Mouse (Mus musculus) liver, embryonic 13.5 days (tissue): Measurements from ENCODE around the gene Fgfr1op. TPM values are rescaled to one million over a fixed set of nuclear protein-coding genes. Genes with fewer than 3 reads are reported as not detected.

ENCODE experiments used
- ATAC-seq: fragments of 200-750 bp; cut with Nextera tagmentation; 2 replicates; pipeline ENCODE4 v1.8.0; 2017; ENCODE audit warnings: low read depth, mild to moderate bottlenecking, moderate number of reproducible peaks, moderate library complexity
- DNase-seq: peaks from one replicate; pipeline ENCODE4 v3.0.0; 2022
- H3K27ac ChIP-seq: fragments of 300-500 bp; sonication (generic); 2 replicates; pipeline ENCODE4 v1.5.1; 2015; ENCODE audit warnings: moderate library complexity, mild to moderate bottlenecking, inconsistent platforms
- H3K27me3 ChIP-seq: fragments of 300-500 bp; sonication (generic); 2 replicates; pipeline ENCODE4 v1.6.1; 2015; ENCODE audit warnings: mild to moderate bottlenecking, inconsistent platforms
- H3K36me3 ChIP-seq: fragments of 300-500 bp; sonication (generic); 2 replicates; pipeline ENCODE4 v1.6.1; 2015; ENCODE audit warnings: mild to moderate bottlenecking, inconsistent platforms
- H3K4me1 ChIP-seq: fragments of 300-500 bp; sonication (generic); replicated peaks from 2 replicates; pipeline ENCODE4 v1.6.1; 2015; ENCODE audit warnings: inconsistent platforms
- H3K4me2 ChIP-seq: fragments of 300-500 bp; sonication (generic); 2 replicates; pipeline ENCODE4 v1.6.1; 2015; ENCODE audit warnings: inconsistent platforms, mild to moderate bottlenecking, moderate library complexity
- H3K4me3 ChIP-seq: fragments of 300-500 bp; sonication (generic); replicated peaks from 2 replicates; pipeline ENCODE4 v1.5.1; 2015; ENCODE audit warnings: mild to moderate bottlenecking, inconsistent platforms
- H3K9ac ChIP-seq: fragments of 300-500 bp; sonication (generic); 2 replicates; pipeline ENCODE4 v1.6.1; 2015; ENCODE audit warnings: mild to moderate bottlenecking, inconsistent platforms
- H3K9me3 ChIP-seq: fragments of 300-500 bp; sonication (generic); replicated peaks from 2 replicates; pipeline ENCODE4 v1.6.1; 2016; ENCODE audit warnings: inconsistent platforms
- WGBS: fragments of 180-500 bp; shearing (Covaris S2); methylation state at CpG from one replicate; pipeline ENCODE4 v1.1.7; 2015; ENCODE audit not compliant: insufficient replicate concordance; 5-methylcytosine and 5-hydroxymethylcytosine counted together
- polyA plus RNA-seq: library from polyadenylated mRNA; unstranded; fragments of >200 nt; fragmentation: Nextera tagmentation; extraction: Ambion mirVana; gene quantifications from 2 replicates; pipeline ENCODE4 v1.2.1, GENCODE M21; 2015

The Fgfr1op gene
- polyA plus RNA-seq, 1 experiment from 2014 or later = 13.4 TPM

- H3K36me3 ChIP-seq = no peaks in the 10 kb centered on the region
- no peaks in the 10 kb centered on the region for H3K4me1 ChIP-seq
- no peak overlapping the region for H3K4me3 ChIP-seq
- WGBS = 68% methylated on average over 2 of the region's 2 CpGs
- no peaks in the 10 kb centered on the region for H3K9me3 ChIP-seq
- H3K27ac ChIP-seq = no peak overlapping the region
- DNase-seq (no peak), ATAC-seq (no peak)
- H3K4me2 ChIP-seq = no peak overlapping the region
- no peak overlapping the region for H3K9ac ChIP-seq
- H3K27me3 ChIP-seq = no peaks in the 10 kb centered on the region
These were observed 44.4 kb downstream of the Fgfr1op start for GRCm38 (mm10) chr17:8209696-8210095.

- 44% methylated on average over 3 of the region's 3 CpGs for WGBS
These were observed 44.9 kb downstream of the Fgfr1op start for GRCm38 (mm10) chr17:8210170-8210569.

GRCm38 (mm10) chr17:8210675-8211074 is 45.4 kb downstream of the Fgfr1op start:
- Histone ChIP-seq H3K36me3 (no peaks in the 10 kb centered on the region), H3K4me2 (no peak overlapping the region), H3K27me3 (no peaks in the 10 kb centered on the region), H3K27ac (no peak overlapping the region), H3K4me1 (no peaks in the 10 kb centered on the region), H3K9ac (no peak overlapping the region), H3K9me3 (no peaks in the 10 kb centered on the region), H3K4me3 (no peak overlapping the region)
- ATAC-seq (no peak), DNase-seq (no peak)
- WGBS = 54% methylated on average over 10 of the region's 10 CpGs

More at GRCm38 (mm10) chr17:8210170-8210569, 44.9 kb downstream of the Fgfr1op start:
- DNase-seq = no peak
- no peaks in the 10 kb centered on the region for H3K36me3 ChIP-seq
- no peak for ATAC-seq
- no peak overlapping the region for H3K4me3 ChIP-seq
- H3K4me1 ChIP-seq = no peaks in the 10 kb centered on the region
- no peak overlapping the region for H3K9ac ChIP-seq
- H3K27ac ChIP-seq = no peak overlapping the region
- H3K4me2 ChIP-seq = no peak overlapping the region
- no peaks in the 10 kb centered on the region for H3K9me3 ChIP-seq
- no peaks in the 10 kb centered on the region for H3K27me3 ChIP-seq

DNA sequence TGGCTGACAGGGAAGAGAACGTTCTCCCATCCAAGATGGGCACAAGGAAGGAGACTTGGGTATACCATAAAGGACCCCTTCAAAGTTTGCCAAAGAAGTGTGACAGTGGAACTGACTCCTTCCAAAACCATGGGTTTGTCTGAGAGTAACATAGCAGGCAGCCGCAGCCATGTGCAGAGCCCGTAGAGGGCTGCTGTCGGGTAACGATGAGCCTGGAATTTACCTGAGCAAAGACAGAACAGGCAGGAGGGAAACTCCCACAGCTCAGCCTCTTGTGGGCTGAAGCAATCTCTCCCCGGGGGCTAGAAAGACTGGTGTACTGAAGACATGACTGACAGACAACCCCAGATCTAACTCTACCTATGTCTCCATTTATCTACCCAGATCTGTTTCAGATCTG is 46.1 kb downstream of the Fgfr1op start:
- Histone ChIP-seq H3K9ac (no peak overlapping the region), H3K27ac (no peak overlapping the region), H3K4me2 (no peak overlapping the region), H3K9me3 (no peaks in the 10 kb centered on the region), H3K4me3 (no peak overlapping the region), H3K27me3 (no peaks in the 10 kb centered on the region), H3K4me1 (no peaks in the 10 kb centered on the region), H3K36me3 (no peaks in the 10 kb centered on the region)
- ATAC-seq = no peak
- 55% methylated on average over 6 of the region's 6 CpGs for WGBS
- no peak for DNase-seq

DNA sequence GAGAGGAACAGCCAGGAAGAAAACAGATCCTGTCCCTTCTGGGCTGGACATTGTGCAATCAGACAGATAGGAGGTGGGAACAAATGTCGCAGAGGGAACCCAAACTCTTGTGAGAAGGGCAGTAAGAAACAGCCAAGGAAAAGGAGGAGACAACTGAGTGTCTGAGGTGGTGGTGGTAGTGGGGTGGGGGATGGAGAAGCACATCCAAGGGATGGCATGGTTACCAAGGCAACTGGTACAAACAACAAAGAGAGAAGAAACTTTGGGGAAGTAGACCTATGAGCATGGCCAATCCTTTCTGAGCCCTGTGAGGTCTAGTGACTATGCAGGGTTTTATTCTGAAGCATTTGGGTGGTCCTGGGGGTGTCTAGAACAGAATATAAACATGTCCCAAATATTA is 49.1 kb downstream of the Fgfr1op start:
- Histone ChIP-seq H3K9me3 (no peaks in the 10 kb centered on the region), H3K36me3 (no peaks in the 10 kb centered on the region), H3K27ac (no peak overlapping the region), H3K4me3 (no peak overlapping the region), H3K9ac (no peak overlapping the region), H3K4me2 (no peak overlapping the region), H3K27me3 (no peaks in the 10 kb centered on the region), H3K4me1 (no peaks in the 10 kb centered on the region)
- ATAC-seq (no peak), DNase-seq (no peak)
- 46% methylated on average over 1 of the region's 1 CpGs for WGBS

- Histone ChIP-seq H3K4me1 (no peaks in the 10 kb centered on the region), H3K27me3 (no peaks in the 10 kb centered on the region), H3K9me3 (no peaks in the 10 kb centered on the region), H3K36me3 (no peaks in the 10 kb centered on the region), H3K9ac (no peak overlapping the region), H3K4me2 (no peak overlapping the region), H3K4me3 (no peak overlapping the region), H3K27ac (no peak overlapping the region)
- WGBS = 71% methylated on average over 12 of the region's 12 CpGs
- ATAC-seq = no peak
- no peak for DNase-seq
These were observed 49.9 kb downstream of the Fgfr1op start for GRCm38 (mm10) chr17:8215016-8215745.

DNA sequence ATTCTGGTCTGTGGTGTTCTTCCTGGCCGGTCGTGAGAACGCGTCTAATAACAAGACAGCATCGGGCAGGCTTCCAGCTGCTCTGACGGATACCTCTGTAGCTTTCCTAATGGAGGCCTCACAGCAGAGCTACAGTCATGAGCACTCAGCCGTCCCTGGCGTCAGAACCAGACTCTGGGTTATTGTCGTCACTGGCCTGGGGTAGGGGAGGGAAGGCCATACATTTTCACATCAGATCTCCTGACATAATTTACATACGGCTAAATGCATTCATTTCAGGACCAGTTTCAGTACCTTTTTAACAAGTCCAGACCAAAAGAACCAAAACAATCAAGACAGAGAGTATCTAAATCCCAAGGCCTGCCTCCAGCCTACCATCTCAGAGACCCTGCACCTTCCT is 57.9 kb downstream of the Fgfr1op start:
- no peak for DNase-seq
- no peak overlapping the region for H3K4me3 ChIP-seq
- H3K27ac ChIP-seq = no peak overlapping the region
- H3K4me1 ChIP-seq = no peaks in the 10 kb centered on the region
- H3K4me2 ChIP-seq = no peak overlapping the region
- no peak overlapping the region for H3K9ac ChIP-seq
- no peaks in the 10 kb centered on the region for H3K27me3 ChIP-seq
- WGBS = 84% methylated on average over 10 of the region's 10 CpGs
- no peak for ATAC-seq
- no peaks in the 10 kb centered on the region for H3K9me3 ChIP-seq
- no peaks in the 10 kb centered on the region for H3K36me3 ChIP-seq

- Histone ChIP-seq H3K27me3 (no peaks in the 10 kb centered on the region), H3K36me3 (no peaks in the 10 kb centered on the region), H3K4me2 (no peak overlapping the region), H3K4me3 (no peak overlapping the region), H3K9ac (no peak overlapping the region), H3K4me1 (no peaks in the 10 kb centered on the region), H3K9me3 (no peaks in the 10 kb centered on the region), H3K27ac (no peak overlapping the region)
- WGBS = 46% methylated on average over 1 of the region's 1 CpGs
- ATAC-seq = no peak
- no peak for DNase-seq
These were observed 58.8 kb downstream of the Fgfr1op start for GRCm38 (mm10) chr17:8224072-8224471.

- Histone ChIP-seq H3K4me1 (no peaks in the 10 kb centered on the region), H3K9ac (no peak overlapping the region), H3K4me3 (no peak overlapping the region), H3K27me3 (no peaks in the 10 kb centered on the region), H3K27ac (no peak overlapping the region), H3K9me3 (no peaks in the 10 kb centered on the region), H3K4me2 (no peak overlapping the region), H3K36me3 (no peaks in the 10 kb centered on the region)
- ATAC-seq (no peak), DNase-seq (no peak)
- 72% methylated on average over 2 of the region's 2 CpGs for WGBS
These were observed 59.9 kb downstream of the Fgfr1op start for GRCm38 (mm10) chr17:8225166-8225565.

- Histone ChIP-seq H3K27me3 (no peaks in the 10 kb centered on the region), H3K4me3 (no peak overlapping the region), H3K9me3 (no peaks in the 10 kb centered on the region), H3K4me1 (no peaks in the 10 kb centered on the region), H3K4me2 (no peak overlapping the region), H3K36me3 (no peaks in the 10 kb centered on the region), H3K9ac (no peak overlapping the region), H3K27ac (no peak overlapping the region)
- DNase-seq = no peak
- no peak for ATAC-seq
- WGBS = 62% methylated on average over 4 of the region's 4 CpGs
These were observed 60.4 kb downstream of the Fgfr1op start for GRCm38 (mm10) chr17:8225746-8226145.

- H3K27ac ChIP-seq = no peak overlapping the region
These were observed 63.3 kb downstream of the Fgfr1op start for GRCm38 (mm10) chr17:8228622-8229021.

DNA sequence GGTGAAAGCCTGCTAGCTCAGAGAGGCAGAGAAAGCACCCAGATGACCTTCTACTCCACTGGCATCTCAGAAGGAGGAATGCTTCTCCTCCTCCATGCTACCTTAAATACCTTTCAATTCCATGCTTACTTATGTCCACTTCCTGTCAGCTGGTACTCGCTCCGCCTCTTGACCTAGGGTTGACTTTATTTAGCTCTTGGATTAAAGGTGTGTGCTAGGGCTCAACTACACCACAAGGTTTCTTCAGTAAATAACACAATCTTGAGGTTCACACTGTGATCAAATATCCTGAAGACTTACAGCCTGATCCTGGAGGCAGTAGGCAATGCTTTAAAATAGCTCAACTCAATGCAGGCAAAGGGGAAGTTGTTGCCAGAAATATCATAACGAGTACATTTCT is 64.3 kb downstream of the Fgfr1op start:
- Histone ChIP-seq H3K4me2 (no peak overlapping the region), H3K27ac (no peak overlapping the region), H3K9ac (no peak overlapping the region), H3K4me1 (no peaks in the 10 kb centered on the region), H3K9me3 (no peaks in the 10 kb centered on the region), H3K27me3 (no peaks in the 10 kb centered on the region), H3K36me3 (no peaks in the 10 kb centered on the region), H3K4me3 (no peak overlapping the region)
- ATAC-seq (no peak), DNase-seq (no peak)
- 63% methylated on average over 3 of the region's 3 CpGs for WGBS

More at GRCm38 (mm10) chr17:8228622-8229021, 63.3 kb downstream of the Fgfr1op start:
- Histone ChIP-seq H3K9ac (no peak overlapping the region), H3K4me3 (no peak overlapping the region), H3K4me2 (no peak overlapping the region), H3K4me1 (no peaks in the 10 kb centered on the region), H3K9me3 (no peaks in the 10 kb centered on the region), H3K36me3 (no peaks in the 10 kb centered on the region), H3K27me3 (no peaks in the 10 kb centered on the region)
- no peak for ATAC-seq
- WGBS = 43% methylated on average over 9 of the region's 9 CpGs
- DNase-seq = no peak
